Mouse (Mus musculus): ENCODE data around the gene Gm7534.

Gene Gm7534

DNA sequence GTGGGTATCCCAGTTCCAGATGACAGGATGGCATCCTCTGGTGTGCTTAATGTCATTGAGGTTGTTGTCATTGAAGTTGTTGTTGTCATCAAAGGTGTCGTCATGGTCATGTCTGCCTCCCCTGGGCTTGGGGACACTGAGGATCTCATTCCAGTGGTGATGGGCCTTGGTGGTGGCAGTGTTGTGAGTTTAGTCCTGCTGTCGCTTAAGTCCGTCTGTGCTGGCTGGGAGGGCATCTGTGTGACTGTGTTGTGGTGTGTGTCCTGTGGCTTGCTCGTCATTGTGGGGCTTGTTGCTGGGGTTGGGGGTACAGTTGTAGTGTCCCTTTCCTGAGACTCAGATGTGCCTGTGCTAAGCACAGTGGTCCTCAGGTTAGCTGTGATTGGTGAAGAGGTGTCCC, at the start of gene Gm7534:
Gm7534 (minus strand) TSS at position 101 of the 400 bp plus-strand sequence.
- no peak for DNase-seq

DNA sequence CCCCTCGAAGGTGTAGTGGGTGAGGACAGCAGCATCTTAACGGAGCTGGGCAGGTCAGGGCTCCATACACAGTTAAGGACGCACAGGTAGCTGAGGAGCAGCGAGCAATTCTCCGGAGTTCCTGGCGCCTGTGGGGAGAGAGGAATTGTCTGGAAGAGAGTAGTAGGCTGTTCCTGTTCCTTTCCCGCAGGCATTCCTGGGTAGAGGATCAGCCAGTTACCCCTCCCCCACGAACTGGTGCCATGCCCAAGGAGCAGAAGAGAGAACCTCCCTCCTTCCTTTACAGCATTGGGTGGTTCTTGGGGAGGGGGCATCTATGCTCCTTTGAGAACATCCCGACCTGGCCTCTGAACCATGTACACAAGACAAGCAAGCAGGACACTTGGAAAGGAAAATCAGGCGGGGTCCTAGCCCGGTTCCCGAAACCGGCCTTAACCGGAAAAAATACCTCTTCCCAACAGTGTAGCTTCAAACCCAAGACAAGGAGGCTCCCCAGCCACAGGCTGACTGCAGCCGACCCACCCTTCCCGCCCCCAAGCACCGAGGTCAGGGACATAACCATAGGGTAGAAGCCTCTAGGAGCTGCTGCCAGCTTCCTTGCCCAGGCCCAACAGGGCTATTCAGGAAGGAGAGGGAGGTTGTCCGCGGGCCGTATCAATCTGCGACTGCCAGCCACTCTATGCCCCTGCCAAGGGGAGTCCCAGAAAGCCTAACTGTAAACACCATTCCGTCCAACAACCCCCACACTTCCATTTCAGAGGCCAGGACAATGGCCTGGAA, 49.5 kb upstream of the Gm7534 start:
- no peak for DNase-seq

GRCm38 (mm10) chr4:134251241-134252130, 48.7 kb upstream of the Gm7534 start:
- DNase-seq: peak in 1 of 2 experiments; percentile 37

DNA sequence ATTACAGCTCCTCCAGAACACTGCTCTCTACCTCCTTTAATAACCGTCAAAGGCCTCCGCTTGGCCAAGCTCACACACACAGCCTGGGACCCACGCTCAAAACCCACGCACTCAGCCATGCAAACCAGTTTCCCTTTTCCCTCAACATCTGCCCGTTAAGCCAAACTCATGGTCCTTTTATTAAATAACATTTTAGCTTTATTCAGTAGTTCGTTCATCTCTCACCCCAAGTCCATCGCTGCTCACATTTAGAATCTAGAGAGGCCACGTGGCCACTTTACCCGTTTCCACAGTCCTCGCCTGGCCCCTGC, 48.1 kb upstream of the Gm7534 start:
- no peak for DNase-seq

- no peak for DNase-seq
Measured at GRCm38 (mm10) chr4:134250116-134250929, 47.5 kb upstream of the Gm7534 start.

DNA sequence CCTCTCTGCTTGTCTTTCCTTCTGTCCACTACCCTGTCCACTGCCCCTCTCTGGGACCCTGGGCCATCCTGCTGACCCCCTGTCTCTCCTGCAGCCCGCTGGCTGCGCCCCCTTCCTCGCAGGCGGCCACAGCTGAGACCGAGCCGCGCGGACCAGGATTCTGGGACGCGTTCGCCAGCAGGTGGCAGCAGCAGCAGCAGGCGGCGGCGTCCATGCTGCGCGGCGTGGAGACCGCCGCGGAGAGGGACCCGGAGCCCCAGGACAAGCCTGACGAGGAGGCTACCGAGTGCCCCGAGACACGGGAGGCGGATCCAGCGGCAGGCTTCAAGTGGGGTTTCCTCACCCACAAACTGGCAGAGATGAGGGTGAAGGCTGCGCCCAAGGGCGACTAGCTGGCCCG, 46.8 kb upstream of the Gm7534 start:
- DNase-seq: peak; percentile 74 to 82

GRCm38 (mm10) chr4:134246719-134247258, 44.0 kb upstream of the Gm7534 start, which contains the start of gene Gm30191:
Gene Gm30191 (plus strand): TSS chr4:134246935.
- no peak for DNase-seq

DNA sequence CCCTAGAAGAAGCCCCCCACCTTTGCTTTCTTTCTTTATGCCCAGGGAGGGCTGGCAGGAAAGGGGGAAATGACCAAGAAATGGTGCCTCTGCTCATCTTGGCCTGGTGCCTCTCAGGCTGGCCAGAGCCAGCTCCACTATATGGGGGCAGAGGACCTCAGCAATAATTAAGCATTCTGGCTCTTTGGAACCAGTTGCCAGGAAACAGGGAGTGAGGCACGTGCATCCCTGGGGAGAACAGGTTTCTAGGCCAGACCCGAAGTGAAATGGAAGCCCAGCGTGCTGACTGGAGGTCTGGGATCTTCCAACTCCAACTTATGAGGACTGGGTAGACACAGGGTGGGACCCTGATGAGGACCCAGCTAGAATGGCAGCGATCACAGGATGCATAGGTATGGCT, 43.5 kb upstream of the Gm7534 start:
- DNase-seq: no peak

- DNase-seq: peak; percentile 99
Measured at GRCm38 (mm10) chr4:134245148-134245843, 42.5 kb upstream of the Gm7534 start, which contains the start of gene Zfp593. Gene Zfp593 (minus strand): TSS chr4:134245592.

DNA sequence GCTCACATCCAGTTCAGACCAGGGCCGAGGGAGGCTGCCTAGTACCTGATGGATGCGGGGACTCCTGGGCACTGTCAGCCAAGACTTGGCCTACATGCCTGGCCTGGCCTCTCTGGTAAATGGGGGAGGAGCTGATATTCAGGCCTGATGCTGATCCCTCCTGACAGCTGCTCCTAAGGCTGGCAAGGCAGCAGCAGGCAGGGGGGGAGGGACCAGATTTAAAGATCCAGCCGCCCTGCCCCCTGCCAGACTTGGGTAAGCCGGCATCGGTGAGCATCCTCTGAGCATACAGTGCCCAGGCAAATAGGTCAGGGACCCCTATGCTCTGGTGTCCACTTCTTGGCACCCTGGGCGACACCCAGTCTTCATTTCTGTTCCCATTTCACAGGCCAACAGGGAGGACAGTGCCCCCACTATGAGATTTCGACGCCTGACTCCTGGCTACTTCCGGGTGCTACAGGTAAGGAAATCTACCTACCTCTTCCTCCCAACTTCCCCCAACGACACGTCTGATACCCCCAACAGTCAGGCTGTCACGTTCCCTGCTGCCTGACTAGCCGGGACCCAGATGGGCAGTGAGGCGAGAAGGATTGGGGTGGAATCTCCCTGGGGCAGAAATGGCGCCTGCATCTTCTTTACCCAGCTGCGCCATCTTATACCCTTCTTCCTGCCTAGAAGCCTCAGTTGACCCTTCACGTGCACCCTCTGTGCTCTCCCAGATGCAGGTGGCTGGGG, 40.9 kb upstream of the Gm7534 start, which contains the start of gene E130218I03Rik:
E130218I03Rik (plus strand) TSS at position 147 of the 735 bp plus-strand sequence.
- DNase-seq: no peak

GRCm38 (mm10) chr4:134238686-134239085, 35.9 kb upstream of the Gm7534 start:
- DNase-seq: no peak

GRCm38 (mm10) chr4:134238279-134238651, 35.5 kb upstream of the Gm7534 start, which contains the start of gene Cnksr1:
Gene Cnksr1 (minus strand): TSS chr4:134238399.
- no peak for DNase-seq

- DNase-seq: no peak
Measured at GRCm38 (mm10) chr4:134237582-134238278, 34.9 kb upstream of the Gm7534 start.

GRCm38 (mm10) chr4:134234876-134235275, 32.1 kb upstream of the Gm7534 start:
- DNase-seq: no peak

DNA sequence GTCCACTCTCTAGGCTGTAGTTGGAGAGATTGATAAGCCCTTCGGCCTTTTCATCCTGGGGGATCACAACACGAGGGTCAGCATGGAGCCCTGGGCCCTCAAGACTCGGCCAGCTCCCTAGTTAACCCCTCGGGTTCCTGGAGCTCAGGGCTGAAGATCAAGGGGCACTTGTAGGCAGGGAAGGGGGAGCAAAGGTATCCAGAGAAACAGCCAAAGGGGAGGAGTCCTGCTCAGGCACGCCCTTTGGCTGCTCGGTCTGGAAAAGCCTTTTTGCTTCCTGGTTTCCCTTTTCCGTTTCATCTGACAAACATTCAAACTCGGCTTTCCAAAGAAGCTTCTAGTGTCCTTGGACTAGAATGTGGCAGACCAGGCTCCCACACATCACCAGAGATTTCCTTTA, 27.6 kb upstream of the Gm7534 start:
- no peak for DNase-seq

- DNase-seq: no peak
Measured at GRCm38 (mm10) chr4:134227194-134227593, 24.4 kb upstream of the Gm7534 start, which contains the start of gene Catsper4. Gene Catsper4 (minus strand): TSS chr4:134227383.

DNA sequence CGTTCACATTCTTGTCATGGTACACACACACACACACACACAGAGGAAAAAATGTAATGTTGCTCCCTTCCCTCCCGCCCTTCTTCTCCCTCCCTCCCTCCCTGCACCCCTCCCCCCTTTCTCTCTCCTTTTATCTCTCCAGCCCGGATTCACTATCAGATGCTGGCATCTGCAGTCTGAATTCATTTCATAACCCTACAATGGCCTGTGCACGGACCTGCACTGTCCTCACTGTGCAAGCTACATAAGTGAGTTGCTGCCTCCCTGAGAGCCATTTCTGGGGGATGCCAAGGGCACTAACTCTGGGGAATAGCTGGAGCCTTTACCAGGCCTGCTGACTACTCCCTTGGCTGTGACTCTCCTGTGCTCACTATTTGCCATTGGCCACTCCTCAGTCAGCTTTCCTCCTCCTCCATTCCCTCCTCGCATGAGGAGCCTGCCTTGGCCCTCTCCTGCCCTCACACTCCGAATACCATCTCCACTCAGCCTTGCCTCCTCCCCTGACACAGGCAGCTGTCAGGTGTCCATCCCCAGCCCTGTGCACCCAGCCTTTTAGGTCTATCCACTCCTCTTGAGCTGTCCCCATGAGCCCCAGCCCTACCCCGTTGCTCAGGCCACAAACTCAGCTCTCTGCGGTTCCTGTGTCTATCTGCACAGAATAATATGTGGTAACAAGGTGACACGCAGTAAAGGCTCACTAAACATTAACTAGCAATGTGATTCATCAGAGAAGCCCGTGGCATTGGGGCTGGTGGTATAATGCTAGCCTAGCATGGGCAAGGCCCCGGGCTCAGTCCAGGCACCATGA, 20.2 kb upstream of the Gm7534 start:
- no peak for DNase-seq

- DNase-seq: no peak
Measured at GRCm38 (mm10) chr4:134206488-134207053, 3.8 kb upstream of the Gm7534 start.

- DNase-seq: no peak
Measured at GRCm38 (mm10) chr4:134203340-134203896, 614 bp upstream of the Gm7534 start.
